Mouse (Mus musculus) thymus, postnatal 14 days (tissue): Measurements from ENCODE around the gene Cog4.

Experiments used
- DNase-seq: peaks from one replicate; pipeline ENCODE4 v3.0.0; 2021

Cog4 gene

DNA sequence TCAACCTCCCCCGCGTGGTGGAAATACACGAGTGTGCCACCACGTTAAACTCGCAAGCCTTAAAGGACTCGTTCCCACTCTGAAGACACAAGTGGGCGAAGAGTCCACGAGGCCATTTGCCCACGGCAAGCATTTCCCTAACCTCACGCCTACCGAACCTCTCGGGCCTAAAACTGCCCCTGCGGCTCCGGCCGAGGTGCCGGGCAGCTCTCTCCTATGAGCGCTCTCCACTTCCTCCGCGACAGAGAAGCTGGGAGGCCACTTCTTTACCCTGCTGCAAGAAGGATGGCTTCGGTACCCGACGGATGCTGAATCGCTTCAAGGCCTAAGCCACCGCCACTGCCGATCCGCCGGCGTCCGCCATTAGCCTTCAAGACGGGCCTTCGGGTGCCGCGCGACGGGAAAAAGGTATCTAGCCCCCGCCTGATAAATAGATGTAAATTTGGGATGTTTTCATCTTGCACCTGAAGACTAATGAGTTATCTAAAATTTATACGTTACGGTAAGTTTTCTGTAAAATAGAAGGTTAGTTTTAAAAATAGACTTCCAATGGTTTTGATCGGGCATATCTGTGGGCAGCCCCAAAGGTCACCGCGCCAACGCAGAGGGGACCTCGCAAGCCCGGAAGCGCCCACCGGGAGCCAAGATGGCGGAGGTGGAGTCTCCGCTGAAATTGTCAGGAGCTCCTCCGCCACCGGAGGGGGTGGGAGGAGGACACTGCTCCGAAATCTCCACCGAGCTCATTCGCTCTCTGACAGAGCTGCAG, at the start of gene Cog4, which contains the start of gene Sf3b3:
TSS of gene Cog4 (plus strand) at position 196 of the 766 bp plus-strand sequence.
TSS of gene Sf3b3 (minus strand) at position 383 of the 766 bp plus-strand sequence.
- peak; percentile 89 for DNase-seq

DNA sequence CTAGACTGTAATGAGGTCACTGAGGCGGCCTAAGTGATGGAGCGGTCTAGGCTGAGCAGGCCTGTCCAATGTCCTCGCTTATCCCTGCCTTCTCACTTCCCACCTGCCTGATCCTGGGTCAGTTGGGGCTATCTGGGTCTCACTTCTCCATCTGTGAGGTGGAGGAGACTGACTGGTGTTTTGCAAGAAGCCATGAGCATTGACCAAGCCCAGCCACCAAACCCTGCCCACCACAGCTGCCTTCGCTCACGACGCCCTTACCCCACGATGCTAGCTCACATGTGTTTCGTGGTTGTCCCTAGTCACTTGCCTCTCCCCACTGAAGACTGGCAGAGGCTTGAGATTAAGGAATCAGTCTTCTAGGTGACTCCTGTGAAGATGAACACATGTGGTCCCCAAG, 49.3 kb upstream of the Cog4 start:
- DNase-seq, result no peak

GRCm38 (mm10) chr8:110802988-110803387, 43.4 kb upstream of the Cog4 start:
- DNase-seq, result no peak

- peak; percentile 54 for DNase-seq
Observed at GRCm38 (mm10) chr8:110803856-110804255, 42.5 kb upstream of the Cog4 start.

- DNase-seq, result peak; percentile 15
Observed at GRCm38 (mm10) chr8:110804825-110805514, 41.4 kb upstream of the Cog4 start.

DNA sequence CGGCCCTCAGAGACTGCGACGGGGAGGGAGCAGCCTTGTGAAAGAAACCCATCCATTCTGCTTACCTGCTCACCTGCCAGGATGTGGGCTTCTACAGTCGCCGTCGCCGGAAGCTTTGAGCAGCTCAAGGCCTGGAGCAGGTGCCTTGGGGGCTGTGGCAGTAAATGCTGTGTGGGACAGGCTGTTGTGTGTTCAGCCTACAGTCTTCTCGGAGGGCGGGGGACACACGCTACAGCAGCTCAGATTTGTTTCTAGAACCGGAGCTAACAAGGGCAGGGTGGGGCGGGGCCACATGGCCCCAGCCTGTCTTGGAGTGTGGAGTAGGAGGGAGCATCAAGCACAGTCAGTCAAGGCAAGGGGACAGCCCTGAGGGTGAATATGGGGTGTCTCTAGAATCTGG, 40.7 kb upstream of the Cog4 start, which contains the start of gene Il34:
TSS of gene Il34 (minus strand) at position 256 of the 400 bp plus-strand sequence.
- DNase-seq, result peak; percentile 84

- peak; percentile 51 for DNase-seq
Observed at GRCm38 (mm10) chr8:110806146-110806545, 40.3 kb upstream of the Cog4 start.

DNA sequence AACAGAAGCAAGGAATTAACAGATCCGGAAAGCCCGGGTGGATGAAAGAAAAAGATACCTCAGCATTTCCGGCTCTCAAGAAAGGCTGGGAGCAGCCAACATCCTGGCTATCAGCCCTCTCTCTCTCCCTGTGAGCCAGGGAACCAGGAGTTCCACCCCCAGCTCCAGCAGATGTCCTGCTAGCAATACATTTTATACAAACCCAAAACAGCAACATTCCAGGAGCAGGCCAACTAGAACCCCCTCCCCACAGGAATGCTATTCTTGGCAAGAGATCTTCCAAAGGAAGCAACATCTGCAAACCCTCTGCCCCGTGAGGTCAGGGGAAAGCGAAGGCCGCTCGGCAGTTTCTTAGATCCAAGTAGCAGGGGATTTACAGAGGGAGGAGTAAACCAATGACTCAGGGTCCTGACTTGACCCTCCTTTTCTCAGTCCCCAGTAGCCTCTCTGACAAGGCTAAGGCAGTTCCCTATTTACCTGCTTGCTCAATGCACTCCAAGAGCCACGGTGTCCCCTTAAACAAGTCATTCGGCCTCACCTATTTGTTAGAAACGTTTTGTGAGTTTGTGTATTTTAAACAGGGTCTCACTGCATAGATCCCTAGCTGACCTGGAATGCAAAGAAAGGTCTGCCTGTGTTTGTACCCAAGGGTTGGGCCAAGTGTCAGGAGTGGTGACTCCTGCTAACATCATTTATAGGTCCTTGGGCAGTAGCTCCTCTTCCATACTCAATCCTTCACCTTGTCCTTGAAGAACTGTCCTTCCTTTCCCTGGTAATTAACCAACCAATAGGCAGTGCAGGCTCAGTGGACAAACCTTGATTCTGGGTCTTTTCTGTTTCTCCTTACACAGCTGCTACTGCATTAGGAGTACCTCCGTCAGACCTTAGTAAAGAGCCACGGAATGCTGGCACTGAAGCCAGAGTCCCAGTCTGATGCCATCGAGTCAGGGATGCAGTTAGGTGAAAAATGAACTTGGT, 37.6 kb upstream of the Cog4 start:
- DNase-seq, result no peak

DNA sequence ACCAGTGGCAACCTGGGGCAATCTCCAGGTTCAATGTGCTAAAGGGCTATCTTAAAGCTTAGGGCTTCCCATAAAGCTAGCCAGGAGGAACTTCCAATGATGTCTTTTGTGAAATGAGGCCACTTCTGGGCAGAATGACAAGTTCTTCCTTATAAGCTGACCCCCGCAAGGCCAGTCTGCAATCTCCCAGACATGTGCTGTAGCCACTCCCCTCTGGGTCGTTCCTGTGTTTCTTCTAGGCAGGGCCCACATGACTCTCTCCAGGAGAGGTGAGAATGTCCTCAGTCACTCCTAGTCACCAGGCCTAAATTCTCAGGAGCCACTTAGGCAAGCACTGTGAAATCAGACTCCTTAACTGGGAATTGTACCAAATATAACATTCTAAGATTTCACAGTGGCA, 36.6 kb upstream of the Cog4 start:
- no peak for DNase-seq

DNA sequence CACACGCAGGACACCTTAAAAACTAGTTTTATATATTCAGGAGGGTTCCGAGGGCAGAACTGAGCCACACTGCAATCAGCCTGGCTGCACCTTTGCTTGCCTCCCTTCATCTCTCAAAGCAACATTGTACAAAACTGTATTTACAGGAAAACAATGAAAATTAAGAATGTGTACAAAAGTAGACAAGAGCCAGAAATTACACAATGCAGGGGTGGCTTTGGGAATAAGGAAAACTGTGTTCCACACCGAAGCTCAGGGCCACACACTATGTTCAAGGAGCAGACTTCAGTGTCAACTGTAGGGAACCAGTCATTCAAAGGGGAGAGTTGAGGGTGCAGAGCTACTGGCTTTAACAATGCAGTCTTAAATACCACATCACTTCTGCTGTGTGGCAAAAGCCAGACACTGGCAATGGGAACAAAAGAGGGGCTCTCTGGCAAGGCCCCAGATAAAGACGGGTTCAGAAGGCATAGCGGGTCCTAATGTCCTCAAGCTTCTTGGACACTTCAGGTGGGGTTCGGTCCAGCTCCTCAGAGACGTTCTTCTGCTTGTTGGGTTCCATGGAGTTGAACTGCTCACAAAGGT, 35.8 kb upstream of the Cog4 start:
- DNase-seq, result no peak

DNA sequence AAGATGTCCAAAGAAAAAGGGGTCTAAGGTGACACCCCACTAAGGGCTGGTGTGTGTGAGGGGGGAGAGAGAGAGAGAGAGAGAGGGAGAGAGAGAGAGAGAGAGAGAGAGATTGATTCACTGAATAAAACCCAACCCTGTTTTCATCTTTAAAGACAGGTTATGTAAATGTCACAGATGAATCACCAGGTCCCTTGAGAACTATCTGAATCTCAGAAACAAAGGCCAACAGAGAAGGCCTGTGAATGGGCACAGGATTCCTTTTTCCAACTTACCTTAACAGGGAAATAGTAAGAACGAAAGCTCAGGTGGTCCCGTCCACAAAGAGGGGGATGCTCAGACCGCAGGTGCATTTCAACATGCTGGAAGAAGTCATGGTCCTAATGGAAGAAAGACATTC, 35.3 kb upstream of the Cog4 start:
- DNase-seq, result no peak

- DNase-seq, result no peak
Observed at GRCm38 (mm10) chr8:110811793-110812192, 34.6 kb upstream of the Cog4 start.

- no peak for DNase-seq
Observed at GRCm38 (mm10) chr8:110812349-110813080, 33.9 kb upstream of the Cog4 start.

GRCm38 (mm10) chr8:110813081-110813812, 33.2 kb upstream of the Cog4 start:
- DNase-seq, result no peak

DNA sequence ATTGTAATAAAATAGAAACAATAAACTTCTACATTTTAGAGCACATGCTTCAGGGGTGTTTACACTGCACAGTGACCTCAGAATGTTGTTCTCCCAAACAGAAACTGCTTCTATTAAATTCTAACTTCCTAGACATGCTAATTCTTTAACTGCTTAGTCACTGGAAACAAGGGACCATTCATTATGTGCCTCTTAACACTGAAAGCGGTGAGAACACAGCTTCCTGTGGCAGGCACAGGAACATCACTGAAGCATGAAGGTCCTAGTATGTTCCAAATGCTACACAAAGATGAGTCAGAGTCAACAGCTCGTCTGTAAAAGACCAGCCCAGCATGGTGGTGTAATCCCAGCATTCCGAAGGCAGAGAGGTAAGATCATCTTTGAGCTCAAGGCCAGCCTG, 31.1 kb upstream of the Cog4 start:
- DNase-seq, result no peak

DNA sequence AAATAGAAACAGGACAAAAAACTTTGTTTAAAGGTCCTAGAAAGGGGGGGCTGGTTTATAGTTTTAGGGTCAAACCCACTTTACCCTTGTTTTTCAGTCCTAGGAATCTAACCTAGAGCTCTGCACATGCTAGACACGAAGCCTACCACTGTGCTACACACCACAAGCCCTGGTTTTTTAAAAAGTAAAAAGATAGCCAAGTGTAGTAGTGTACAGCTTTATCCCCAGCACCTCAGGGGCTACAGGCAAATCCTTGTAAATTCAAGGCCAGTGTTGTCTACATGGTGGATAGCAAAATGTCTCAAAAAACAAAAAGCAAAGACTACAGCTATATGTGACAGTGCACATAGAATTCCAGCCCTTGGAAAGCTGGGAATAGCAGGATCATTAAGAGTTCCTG, 29.4 kb upstream of the Cog4 start:
- DNase-seq, result no peak

DNA sequence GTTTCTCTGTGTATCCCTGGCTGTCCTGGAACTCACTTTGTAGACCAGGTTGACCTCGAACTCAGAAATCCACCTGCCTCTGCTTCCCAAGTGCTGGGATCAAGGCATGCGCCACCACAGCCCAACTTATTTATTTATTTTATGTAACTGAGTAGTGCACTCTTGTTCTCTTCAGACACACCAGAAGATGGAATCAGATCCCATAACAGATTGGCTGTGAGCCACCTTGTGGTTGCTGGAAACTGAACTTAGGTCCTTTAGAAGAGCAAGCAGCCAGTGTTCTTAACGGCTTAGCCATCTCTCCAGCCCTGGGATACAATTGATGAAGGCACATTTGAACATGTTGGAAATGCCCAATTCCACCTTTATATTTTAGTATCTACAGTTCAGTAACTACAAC, 27.8 kb upstream of the Cog4 start:
- DNase-seq, result no peak

- DNase-seq, result no peak
Observed at GRCm38 (mm10) chr8:110820257-110820656, 26.1 kb upstream of the Cog4 start.

DNA sequence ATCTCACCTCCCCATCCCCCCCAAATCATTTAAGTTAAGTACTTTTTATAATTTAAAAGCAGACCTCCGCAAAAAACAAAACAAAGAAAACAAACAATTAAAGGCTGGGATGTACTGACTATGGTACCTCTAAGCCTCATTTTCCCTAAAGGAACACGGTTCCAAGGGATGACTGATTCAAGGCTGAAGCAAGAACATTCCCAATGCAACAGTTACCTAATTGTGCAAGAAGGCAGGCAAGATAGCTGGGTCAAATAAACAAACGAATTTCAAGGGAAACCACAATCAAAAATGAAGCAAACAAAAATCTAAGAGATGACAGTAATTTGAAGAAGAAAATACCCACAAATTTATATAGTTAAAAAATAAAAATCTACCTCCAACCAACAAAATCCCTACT, 24.4 kb upstream of the Cog4 start:
- DNase-seq, result no peak

DNA sequence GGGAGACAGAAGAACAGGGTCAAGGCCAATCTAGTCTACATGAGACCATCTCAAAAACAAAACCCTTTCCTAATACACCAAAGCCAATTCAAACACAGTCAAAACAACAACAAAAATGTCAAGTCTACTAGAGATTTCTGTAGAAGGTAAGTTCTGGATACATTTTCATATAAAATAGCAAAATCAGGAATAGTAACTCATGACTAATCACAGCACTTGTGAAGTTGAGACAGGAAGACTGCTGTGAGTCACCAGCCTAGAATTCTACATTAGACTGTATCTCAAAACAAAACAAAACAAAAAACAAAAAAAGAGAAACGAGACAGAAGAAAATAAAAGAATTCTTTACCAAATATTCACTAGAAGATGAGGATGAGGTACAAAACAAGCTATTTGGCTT, 21.5 kb upstream of the Cog4 start:
- no peak for DNase-seq

- DNase-seq, result no peak
Observed at GRCm38 (mm10) chr8:110828511-110828910, 17.9 kb upstream of the Cog4 start.
